Mouse (Mus musculus): ENCODE data around the gene Prkce. TPM values are rescaled to one million over a fixed set of nuclear protein-coding genes. Genes with fewer than 3 reads are reported as not detected.
A peak's percentile ranks its signal among the peaks of the same experiment; 100 is the strongest.

Gene Prkce
- polyA plus RNA-seq, 1 experiment from 2014 or later = 5.0 TPM

GRCm38 (mm10) chr17:86408614-86409006 lies 241.0 kb downstream of the Prkce start:
- H3K9ac ChIP-seq (ENCODE audit: low read depth, low read length) = no peak overlapping the region
- ATAC-seq = no peak
- WGBS = 88% methylated on average over 5 of the region's 5 CpGs
- no peaks in the 10 kb centered on the region for H3K9me3 ChIP-seq (ENCODE audit: control insufficient read depth, low read length)
- no peaks in the 10 kb centered on the region for H3K36me3 ChIP-seq (ENCODE audit: control insufficient read depth, insufficient read depth, low read length)
- H3K4me3 ChIP-seq (ENCODE audit: low read length) = no peak overlapping the region
- peaks cover 14% of the 10 kb centered on the region for H3K4me1 ChIP-seq (ENCODE audit: control insufficient read depth, insufficient read depth, low read length)
- H3K27ac ChIP-seq (ENCODE audit: low read length) = no peak overlapping the region
- no peak overlapping the region for H3K4me2 ChIP-seq (ENCODE audit: low read depth, low read length)
- H3K27me3 ChIP-seq (replicated peaks; ENCODE audit: control insufficient read depth, insufficient read depth, low read length) = no peaks in the 10 kb centered on the region

GRCm38 (mm10) chr17:86409485-86409884 lies 241.9 kb downstream of the Prkce start:
- 87% methylated on average over 8 of the region's 8 CpGs for WGBS

DNA sequence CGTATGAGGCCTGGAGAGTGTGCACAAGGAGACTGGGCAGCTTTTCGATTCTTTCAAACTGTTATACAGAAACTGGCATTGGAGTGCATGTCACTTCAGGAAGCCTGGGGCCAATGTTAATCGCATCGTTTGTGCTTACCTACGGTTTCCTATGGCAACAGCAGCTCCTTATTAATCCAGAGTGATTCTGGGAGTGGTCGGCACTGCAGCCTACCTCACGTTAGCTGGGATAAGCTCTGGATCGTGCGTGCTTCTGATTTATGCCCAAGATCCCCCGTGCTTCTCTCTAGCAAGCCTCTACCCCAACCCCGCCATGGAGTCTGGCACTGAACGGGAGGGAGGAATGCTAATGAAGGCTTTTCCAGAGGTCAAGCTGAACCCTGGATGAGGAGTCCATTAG lies 242.9 kb downstream of the Prkce start:
- Histone ChIP-seq H3K4me3 (ENCODE audit: low read length) (no peak overlapping the region), H3K4me1 (ENCODE audit: control insufficient read depth, insufficient read depth, low read length) (peaks cover 14% of the 10 kb centered on the region), H3K9me3 (ENCODE audit: control insufficient read depth, low read length) (no peaks in the 10 kb centered on the region), H3K9ac (ENCODE audit: low read depth, low read length) (no peak overlapping the region), H3K4me2 (ENCODE audit: low read depth, low read length) (no peak overlapping the region), H3K27me3 (replicated peaks; ENCODE audit: control insufficient read depth, insufficient read depth, low read length) (no peaks in the 10 kb centered on the region), H3K27ac (ENCODE audit: low read length) (no peak overlapping the region), H3K36me3 (ENCODE audit: control insufficient read depth, insufficient read depth, low read length) (no peaks in the 10 kb centered on the region)
- WGBS = 73% methylated on average over 12 of the region's 12 CpGs
- ATAC-seq = no peak

More at GRCm38 (mm10) chr17:86409485-86409884, 241.9 kb downstream of the Prkce start:
- no peak overlapping the region for H3K4me3 ChIP-seq (ENCODE audit: low read length)
- ATAC-seq = no peak
- H3K36me3 ChIP-seq (ENCODE audit: control insufficient read depth, insufficient read depth, low read length) = no peaks in the 10 kb centered on the region
- H3K9me3 ChIP-seq (ENCODE audit: control insufficient read depth, low read length) = no peaks in the 10 kb centered on the region
- no peaks in the 10 kb centered on the region for H3K27me3 ChIP-seq (replicated peaks; ENCODE audit: control insufficient read depth, insufficient read depth, low read length)
- H3K27ac ChIP-seq (ENCODE audit: low read length) = no peak overlapping the region
- peaks cover 14% of the 10 kb centered on the region for H3K4me1 ChIP-seq (ENCODE audit: control insufficient read depth, insufficient read depth, low read length)
- H3K4me2 ChIP-seq (ENCODE audit: low read depth, low read length) = no peak overlapping the region
- H3K9ac ChIP-seq (ENCODE audit: low read depth, low read length) = no peak overlapping the region

DNA sequence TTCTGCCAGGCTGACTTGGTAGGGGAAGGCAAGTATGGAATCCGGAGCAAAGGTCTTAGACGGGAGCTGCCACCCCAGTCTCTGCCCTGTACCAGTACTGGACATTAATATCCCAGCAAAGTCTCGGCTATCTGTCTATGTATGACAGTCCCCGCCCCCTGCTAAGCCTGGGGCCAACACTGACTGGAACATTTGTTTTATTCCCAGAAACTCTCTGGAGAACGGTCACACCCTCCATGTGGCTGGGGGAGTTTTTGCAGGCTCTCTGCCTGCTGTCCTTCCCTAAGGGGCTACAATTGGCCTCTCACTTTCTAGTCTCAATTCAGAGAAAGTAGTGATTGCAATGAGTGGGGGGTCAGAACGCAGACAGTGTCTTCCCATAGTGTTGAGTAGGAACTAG lies 244.6 kb downstream of the Prkce start:
- H3K36me3 ChIP-seq (ENCODE audit: control insufficient read depth, insufficient read depth, low read length) = no peaks in the 10 kb centered on the region
- H3K4me3 ChIP-seq (ENCODE audit: low read length) = no peak overlapping the region
- no peak overlapping the region for H3K9ac ChIP-seq (ENCODE audit: low read depth, low read length)
- no peaks in the 10 kb centered on the region for H3K9me3 ChIP-seq (ENCODE audit: control insufficient read depth, low read length)
- H3K4me1 ChIP-seq (ENCODE audit: control insufficient read depth, insufficient read depth, low read length) = peaks cover 14% of the 10 kb centered on the region
- H3K4me2 ChIP-seq (ENCODE audit: low read depth, low read length) = no peak overlapping the region
- 46% methylated on average over 6 of the region's 6 CpGs for WGBS
- peak; percentile 59 for ATAC-seq
- H3K27ac ChIP-seq (ENCODE audit: low read length) = no peak overlapping the region
- H3K27me3 ChIP-seq (replicated peaks; ENCODE audit: control insufficient read depth, insufficient read depth, low read length) = no peaks in the 10 kb centered on the region

DNA sequence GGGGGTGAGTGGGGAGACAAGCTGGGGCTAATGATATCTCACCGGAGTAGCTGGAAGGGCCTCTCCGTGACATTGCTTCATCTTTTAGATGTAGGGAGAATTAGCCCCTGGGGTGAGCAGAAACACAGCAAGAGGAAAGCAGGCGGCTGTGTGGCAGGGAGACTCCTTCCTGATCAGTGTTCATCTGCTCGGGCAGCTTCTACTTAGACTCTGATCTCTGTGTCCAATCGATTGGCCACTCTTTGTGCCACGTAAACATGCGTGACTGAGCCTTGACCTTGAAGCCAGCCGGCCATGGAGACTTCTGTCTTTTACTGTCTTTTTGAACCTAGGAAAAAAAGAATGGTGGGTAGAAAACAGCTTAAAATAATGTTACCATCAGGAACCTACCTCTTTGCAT lies 247.0 kb downstream of the Prkce start:
- Histone ChIP-seq H3K36me3 (ENCODE audit: control insufficient read depth, insufficient read depth, low read length) (no peaks in the 10 kb centered on the region), H3K4me3 (ENCODE audit: low read length) (no peak overlapping the region), H3K4me2 (ENCODE audit: low read depth, low read length) (no peak overlapping the region), H3K9me3 (ENCODE audit: control insufficient read depth, low read length) (no peaks in the 10 kb centered on the region), H3K4me1 (ENCODE audit: control insufficient read depth, insufficient read depth, low read length) (peaks cover 8% of the 10 kb centered on the region), H3K27me3 (replicated peaks; ENCODE audit: control insufficient read depth, insufficient read depth, low read length) (no peaks in the 10 kb centered on the region), H3K9ac (ENCODE audit: low read depth, low read length) (no peak overlapping the region), H3K27ac (ENCODE audit: low read length) (no peak overlapping the region)
- WGBS = 73% methylated on average over 8 of the region's 8 CpGs
- no peak for ATAC-seq

- Histone ChIP-seq H3K4me2 (ENCODE audit: low read depth, low read length) (no peak overlapping the region), H3K27me3 (replicated peaks; ENCODE audit: control insufficient read depth, insufficient read depth, low read length) (no peaks in the 10 kb centered on the region), H3K36me3 (ENCODE audit: control insufficient read depth, insufficient read depth, low read length) (no peaks in the 10 kb centered on the region), H3K27ac (ENCODE audit: low read length) (no peak overlapping the region), H3K9me3 (ENCODE audit: control insufficient read depth, low read length) (no peaks in the 10 kb centered on the region), H3K4me1 (ENCODE audit: control insufficient read depth, insufficient read depth, low read length) (peaks cover 8% of the 10 kb centered on the region), H3K4me3 (ENCODE audit: low read length) (no peak overlapping the region), H3K9ac (ENCODE audit: low read depth, low read length) (no peak overlapping the region)
- ATAC-seq = no peak
- 86% methylated on average over 7 of the region's 7 CpGs for WGBS
Observed at GRCm38 (mm10) chr17:86415989-86416388, 248.4 kb downstream of the Prkce start.

DNA sequence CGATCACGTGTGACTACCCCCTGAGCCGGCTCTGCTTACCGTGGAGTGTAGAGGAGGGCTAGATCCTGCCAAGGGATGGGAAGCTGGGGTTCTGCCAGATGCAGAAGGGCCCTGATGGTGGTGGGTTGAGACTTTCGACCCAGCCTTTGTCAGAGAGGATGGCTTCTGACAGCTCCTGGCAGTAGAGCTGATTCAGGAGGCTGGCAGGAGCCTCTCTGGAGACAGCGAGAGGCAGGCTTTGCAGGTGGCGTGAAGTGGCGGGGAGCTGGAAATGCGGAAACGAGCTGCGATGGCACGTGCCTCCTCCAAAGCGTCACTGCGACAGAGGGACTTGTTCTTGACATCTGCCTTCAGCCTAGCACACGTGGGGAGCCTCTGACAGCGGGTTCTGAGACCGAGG lies 250.7 kb downstream of the Prkce start:
- Histone ChIP-seq H3K4me2 (ENCODE audit: low read depth, low read length) (no peak overlapping the region), H3K36me3 (ENCODE audit: control insufficient read depth, insufficient read depth, low read length) (no peaks in the 10 kb centered on the region), H3K9me3 (ENCODE audit: control insufficient read depth, low read length) (no peaks in the 10 kb centered on the region), H3K4me3 (ENCODE audit: low read length) (no peak overlapping the region), H3K27me3 (replicated peaks; ENCODE audit: control insufficient read depth, insufficient read depth, low read length) (no peaks in the 10 kb centered on the region), H3K4me1 (ENCODE audit: control insufficient read depth, insufficient read depth, low read length) (no peaks in the 10 kb centered on the region), H3K27ac (ENCODE audit: low read length) (no peak overlapping the region), H3K9ac (ENCODE audit: low read depth, low read length) (no peak overlapping the region)
- 85% methylated on average over 17 of the region's 17 CpGs for WGBS
- no peak for ATAC-seq

DNA sequence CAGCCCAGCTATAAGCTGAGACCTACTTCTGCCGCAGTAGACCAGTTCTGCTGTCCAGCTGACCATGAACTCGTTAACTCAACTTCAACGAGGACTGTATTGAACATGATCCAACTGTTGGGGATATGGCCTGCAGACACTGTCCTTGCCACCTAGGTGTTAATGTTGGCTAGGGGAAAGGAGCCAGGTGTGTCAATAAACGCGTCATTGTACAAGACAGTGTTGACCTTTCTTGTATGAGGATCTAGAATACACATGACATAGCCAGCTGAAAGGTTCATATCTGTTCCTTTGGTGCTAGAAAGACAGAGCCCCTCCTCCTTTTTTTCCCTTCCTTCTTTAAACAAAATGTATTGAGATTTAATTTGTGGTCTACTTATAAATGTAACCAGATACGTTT lies 251.6 kb downstream of the Prkce start:
- no peaks in the 10 kb centered on the region for H3K4me1 ChIP-seq (ENCODE audit: control insufficient read depth, insufficient read depth, low read length)
- WGBS = 76% methylated on average over 6 of the region's 6 CpGs
- H3K27ac ChIP-seq (ENCODE audit: low read length) = no peak overlapping the region
- no peaks in the 10 kb centered on the region for H3K36me3 ChIP-seq (ENCODE audit: control insufficient read depth, insufficient read depth, low read length)
- H3K27me3 ChIP-seq (replicated peaks; ENCODE audit: control insufficient read depth, insufficient read depth, low read length) = no peaks in the 10 kb centered on the region
- peak; percentile 71 for ATAC-seq
- no peak overlapping the region for H3K9ac ChIP-seq (ENCODE audit: low read depth, low read length)
- H3K4me3 ChIP-seq (ENCODE audit: low read length) = no peak overlapping the region
- H3K9me3 ChIP-seq (ENCODE audit: control insufficient read depth, low read length) = no peaks in the 10 kb centered on the region
- no peak overlapping the region for H3K4me2 ChIP-seq (ENCODE audit: low read depth, low read length)

DNA sequence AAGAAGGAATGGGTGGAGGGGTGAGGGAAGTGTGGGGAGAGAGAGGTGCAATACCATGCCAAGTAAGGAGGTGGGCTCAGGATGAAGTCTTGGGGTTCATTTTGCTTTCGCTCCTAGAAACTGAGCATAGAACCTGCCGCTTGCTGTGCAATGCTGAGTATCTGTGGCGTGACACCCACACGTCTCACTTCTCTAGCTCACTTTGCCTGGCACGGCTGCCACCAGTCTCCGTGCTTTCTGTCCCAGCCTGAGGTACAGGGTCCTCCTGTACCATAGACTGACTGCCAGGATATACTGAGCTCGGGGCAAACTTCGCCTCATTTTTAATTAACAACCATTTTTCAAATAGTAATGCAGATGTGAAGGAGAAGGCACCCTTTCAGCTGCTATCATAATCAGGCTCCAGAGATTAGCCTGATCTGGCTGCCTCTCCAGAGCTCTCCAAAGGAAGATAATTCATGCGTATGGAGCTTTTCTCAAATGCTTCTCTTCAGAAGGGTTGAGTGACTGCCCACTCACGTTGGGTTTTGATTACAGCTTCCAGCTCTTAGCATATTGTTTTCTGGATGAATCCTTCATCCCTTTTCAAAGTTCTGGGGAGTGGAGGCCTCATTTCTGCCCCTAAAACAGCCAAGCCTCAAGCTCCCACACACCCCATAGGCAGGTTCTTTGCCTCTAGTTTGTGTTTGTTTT lies 253.2 kb downstream of the Prkce start:
- no peak overlapping the region for H3K27ac ChIP-seq (ENCODE audit: low read length)
- no peak overlapping the region for H3K4me2 ChIP-seq (ENCODE audit: low read depth, low read length)
- ATAC-seq = no peak
- WGBS = 86% methylated on average over 10 of the region's 10 CpGs
- no peak overlapping the region for H3K9ac ChIP-seq (ENCODE audit: low read depth, low read length)
- H3K4me1 ChIP-seq (ENCODE audit: control insufficient read depth, insufficient read depth, low read length) = no peaks in the 10 kb centered on the region
- no peak overlapping the region for H3K4me3 ChIP-seq (ENCODE audit: low read length)
- peaks cover 4% of the 10 kb centered on the region; the same call in 1 of the 2 replicates for H3K9me3 ChIP-seq (ENCODE audit: control insufficient read depth, low read length)
- no peaks in the 10 kb centered on the region for H3K36me3 ChIP-seq (ENCODE audit: control insufficient read depth, insufficient read depth, low read length)
- no peaks in the 10 kb centered on the region for H3K27me3 ChIP-seq (replicated peaks; ENCODE audit: control insufficient read depth, insufficient read depth, low read length)

DNA sequence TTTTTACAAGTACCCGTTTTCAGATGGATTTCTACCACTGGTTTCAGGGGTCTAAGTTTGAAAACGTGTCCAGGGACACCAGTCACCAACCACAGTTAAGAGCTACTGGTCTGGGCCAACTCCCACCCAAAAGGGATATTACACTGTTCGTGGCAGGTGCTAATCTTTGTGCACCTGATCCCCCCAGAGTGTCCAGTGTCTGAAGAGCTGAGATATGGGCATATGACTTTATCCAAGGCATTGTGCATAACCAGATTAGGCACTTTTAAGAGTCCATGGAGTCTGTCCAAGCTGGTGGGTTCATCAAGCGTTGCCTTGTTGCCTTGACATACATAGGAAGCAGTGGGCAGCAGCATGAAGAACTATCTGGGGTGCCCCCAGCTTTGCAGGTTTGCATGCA lies 254.4 kb downstream of the Prkce start:
- Histone ChIP-seq H3K36me3 (ENCODE audit: control insufficient read depth, insufficient read depth, low read length) (no peaks in the 10 kb centered on the region), H3K27me3 (replicated peaks; ENCODE audit: control insufficient read depth, insufficient read depth, low read length) (no peaks in the 10 kb centered on the region), H3K9me3 (ENCODE audit: control insufficient read depth, low read length) (peaks cover 4% of the 10 kb centered on the region; the same call in 1 of the 2 replicates), H3K4me3 (ENCODE audit: low read length) (no peak overlapping the region), H3K4me2 (ENCODE audit: low read depth, low read length) (no peak overlapping the region), H3K27ac (ENCODE audit: low read length) (no peak overlapping the region), H3K9ac (ENCODE audit: low read depth, low read length) (no peak overlapping the region), H3K4me1 (ENCODE audit: control insufficient read depth, insufficient read depth, low read length) (no peaks in the 10 kb centered on the region)
- 82% methylated on average over 4 of the region's 4 CpGs for WGBS
- no peak for ATAC-seq
